Mouse (Mus musculus): ENCODE measurements around the gene Olah. TPM values are rescaled to one million over a fixed set of nuclear protein-coding genes. Genes with fewer than 3 reads are reported as not detected.
A peak's percentile ranks its signal among the peaks of the same experiment; 100 is the strongest.

The Olah gene
- total and polyA plus RNA-seq, 3 experiments = 0.27 TPM; not detected in 2

DNA sequence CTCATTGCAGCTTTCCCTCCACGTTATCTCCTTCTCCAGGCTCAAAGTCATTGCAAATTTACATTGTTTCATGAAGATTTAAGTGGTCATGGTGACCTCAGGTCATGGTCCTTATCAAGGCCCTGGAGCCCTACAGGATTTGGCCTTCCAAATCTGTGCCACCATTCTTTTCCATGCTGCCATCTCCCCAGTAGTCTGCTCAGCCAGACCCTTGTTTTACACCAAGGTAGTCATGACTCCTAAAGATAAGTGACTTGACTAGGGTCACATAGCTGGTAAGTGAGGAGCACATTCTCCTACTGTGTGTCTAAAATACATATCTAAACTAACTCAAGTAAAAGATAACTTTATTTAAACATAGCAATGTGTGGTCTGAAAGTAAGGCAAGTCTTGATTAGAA is 104.8 kb downstream of the Olah start:
- H3K9me3 ChIP-seq (replicated peaks) = no peaks in the 10 kb centered on the region
- no peak for DNase-seq (ENCODE audit: low spot score)
- no peak overlapping the region for H3K4me3 ChIP-seq (ENCODE audit: low read depth, low read length)
- no peaks in the 10 kb centered on the region for H3K27me3 ChIP-seq (ENCODE audit: insufficient read depth, low read length)
- H3K4me1 ChIP-seq (ENCODE audit: insufficient read depth, low read depth, low read length) = peaks cover 3% of the 10 kb centered on the region; the same call in 1 of the 2 replicates
- H3K36me3 ChIP-seq (replicated peaks) = peaks cover 6% of the 10 kb centered on the region
- ATAC-seq (ENCODE audit: extremely low read depth, insufficient number of reproducible peaks, low FRiP score, poor library complexity, severe bottlenecking) = peak; percentile 22; the same call in 1 of the 2 replicates
- TF ChIP-seq POLR2AphosphoS5 (IDR thresholded peaks at IDR 0.05; ENCODE audit: insufficient replicate concordance, low read depth, low read length) = no peak
- TF ChIP-seq TAL1 (conservative IDR thresholded peaks at IDR 0.05; ENCODE audit: low read depth, low read length) = no peak
- no peak for TF ChIP-seq CTCF (IDR thresholded peaks at IDR 0.05; ENCODE audit: low read depth, low read length)
- no peak for TF ChIP-seq GATA2 (IDR thresholded peaks at IDR 0.05; ENCODE audit: borderline replicate concordance, low read depth, low read length)
- no peak for TF ChIP-seq GATA1 (IDR thresholded peaks at IDR 0.05; ENCODE audit: borderline replicate concordance, low read length)

Other genes starting within 250 kb of the Olah start
- gene Nmt2, start 113.0 kb downstream of the Olah start, total RNA-seq (2014; fragmentation: Nextera tagmentation) = 24.6 and 25.3 TPM in 2 replicates
- 34.9 and 39.8 TPM in 2 replicates for gene Nmt2, start 113.0 kb downstream of the Olah start, total RNA-seq (2017)
- 9.4 and 10.5 TPM in 2 replicates for gene Nmt2, start 113.0 kb downstream of the Olah start, polyA plus RNA-seq (2012)
- 50.0 and 55.7 TPM in 2 replicates for gene Rpp38, start 64.6 kb downstream of the Olah start, total RNA-seq (2014; fragmentation: Nextera tagmentation)
- gene Rpp38, start 64.6 kb downstream of the Olah start, total RNA-seq (2017) = 19.1 and 22.9 TPM in 2 replicates
- 1.3 and 2.6 TPM in 2 replicates for gene Rpp38, start 64.6 kb downstream of the Olah start, polyA plus RNA-seq (2012)
- not detected in 2 replicates for gene Acbd7, start 61.0 kb downstream of the Olah start, total RNA-seq (2014; fragmentation: Nextera tagmentation)
- gene Acbd7, start 61.0 kb downstream of the Olah start, total RNA-seq (2017) = 0.33 and 0.87 TPM in 2 replicates
- not detected in 2 replicates for gene Acbd7, start 61.0 kb downstream of the Olah start, polyA plus RNA-seq (2012)
- not detected in 2 replicates for gene Meig1, start 25.4 kb upstream of the Olah start, total RNA-seq (2014; fragmentation: Nextera tagmentation)
- not detected in 2 replicates for gene Meig1, start 25.4 kb upstream of the Olah start, total RNA-seq (2017)
- gene Meig1, start 25.4 kb upstream of the Olah start, polyA plus RNA-seq (2012) = not detected in 2 replicates
- 53.8 and 55.7 TPM in 2 replicates for gene Dclre1c, start 26.9 kb upstream of the Olah start, total RNA-seq (2014; fragmentation: Nextera tagmentation)
- gene Dclre1c, start 26.9 kb upstream of the Olah start, total RNA-seq (2017) = 14.4 and 16.8 TPM in 2 replicates
- gene Dclre1c, start 26.9 kb upstream of the Olah start, polyA plus RNA-seq (2012) = 0.90 and 1.6 TPM in 2 replicates
- gene Suv39h2, start 77.8 kb upstream of the Olah start, total RNA-seq (2014; fragmentation: Nextera tagmentation) = 25.7 and 31.6 TPM in 2 replicates
- 13.9 and 19.1 TPM in 2 replicates for gene Suv39h2, start 77.8 kb upstream of the Olah start, total RNA-seq (2017)
- gene Suv39h2, start 77.8 kb upstream of the Olah start, polyA plus RNA-seq (2012) = 6.2 and 7.6 TPM in 2 replicates
- gene Gm45902, start 115.6 kb upstream of the Olah start, total RNA-seq (2014; fragmentation: Nextera tagmentation) = 9.4 and 9.6 TPM in 2 replicates
- gene Gm45902, start 115.6 kb upstream of the Olah start, total RNA-seq (2017) = 13.6 and 14.4 TPM in 2 replicates
- gene Gm45902, start 115.6 kb upstream of the Olah start, polyA plus RNA-seq (2012) = 2.0 and 2.5 TPM in 2 replicates
- gene Hspa14, start 115.6 kb upstream of the Olah start, total RNA-seq (2014; fragmentation: Nextera tagmentation) = 76.4 TPM in 2 replicates
- gene Hspa14, start 115.6 kb upstream of the Olah start, total RNA-seq (2017) = 212 and 220 TPM in 2 replicates
- 7.4 and 10.6 TPM in 2 replicates for gene Hspa14, start 115.6 kb upstream of the Olah start, polyA plus RNA-seq (2012)
- gene Cdnf, start 115.8 kb upstream of the Olah start, total RNA-seq (2014; fragmentation: Nextera tagmentation) = 1.3 and 1.6 TPM in 2 replicates
- 0.29 and 0.49 TPM in 2 replicates for gene Cdnf, start 115.8 kb upstream of the Olah start, total RNA-seq (2017)
- 0.07 and 0.17 TPM in 2 replicates for gene Cdnf, start 115.8 kb upstream of the Olah start, polyA plus RNA-seq (2012)
- gene Fam107b, start 173.3 kb upstream of the Olah start, total RNA-seq (2014; fragmentation: Nextera tagmentation) = 6.1 and 19.4 TPM in 2 replicates
- gene Fam107b, start 173.3 kb upstream of the Olah start, total RNA-seq (2017) = 25.4 and 34.1 TPM in 2 replicates
- 1.2 and 3.6 TPM in 2 replicates for gene Fam107b, start 173.3 kb upstream of the Olah start, polyA plus RNA-seq (2012)